Mouse (Mus musculus): ENCODE data around the gene Fcrla. TPM values are rescaled to one million over a fixed set of nuclear protein-coding genes. Genes with fewer than 3 reads are reported as not detected.
A peak's percentile ranks its signal among the peaks of the same experiment; 100 is the strongest.

The Fcrla gene
- polyA plus RNA-seq, 1 experiment = 8.7 TPM

GRCm38 (mm10) chr1:170876906-170877305 lies 50.5 kb downstream of the Fcrla start:
- no peak for DNase-seq
- 79% methylated on average over 5 of the region's 5 CpGs for WGBS
- Histone ChIP-seq H3K4me3 (replicated peaks; ENCODE audit: extremely low read depth, low read depth, low read length) (no peak overlapping the region), H3K4me1 (ENCODE audit: control insufficient read depth, insufficient read depth, low read length) (no peaks in the 10 kb centered on the region)
- TF ChIP-seq POLR2A (IDR thresholded peaks at IDR 0.05; ENCODE audit: borderline replicate concordance, extremely low read depth, low read depth, low read length) = no peak
- no peak for TF ChIP-seq CTCF (IDR thresholded peaks at IDR 0.05; ENCODE audit: insufficient read depth, low read length)

GRCm38 (mm10) chr1:170875676-170876075 lies 51.7 kb downstream of the Fcrla start:
- DNase-seq = no peak
- no peak overlapping the region for H3K4me3 ChIP-seq (replicated peaks; ENCODE audit: extremely low read depth, low read depth, low read length)
- H3K4me1 ChIP-seq (ENCODE audit: control insufficient read depth, insufficient read depth, low read length) = no peaks in the 10 kb centered on the region
- no peak for TF ChIP-seq POLR2A (IDR thresholded peaks at IDR 0.05; ENCODE audit: borderline replicate concordance, extremely low read depth, low read depth, low read length)
- no peak for TF ChIP-seq CTCF (IDR thresholded peaks at IDR 0.05; ENCODE audit: insufficient read depth, low read length)
- 84% methylated on average over 3 of the region's 3 CpGs for WGBS

- 96% methylated on average over 2 of the region's 2 CpGs for WGBS
- H3K4me1 ChIP-seq (ENCODE audit: control insufficient read depth, insufficient read depth, low read length) = no peaks in the 10 kb centered on the region
- TF ChIP-seq POLR2A (IDR thresholded peaks at IDR 0.05; ENCODE audit: borderline replicate concordance, extremely low read depth, low read depth, low read length) (no peak), CTCF (IDR thresholded peaks at IDR 0.05; ENCODE audit: insufficient read depth, low read length) (no peak)
- no peak for DNase-seq
- no peak overlapping the region for H3K4me3 ChIP-seq (replicated peaks; ENCODE audit: extremely low read depth, low read depth, low read length)
These were observed 55.4 kb downstream of the Fcrla start for GRCm38 (mm10) chr1:170871961-170872360.

GRCm38 (mm10) chr1:170871402-170871801 lies 56.0 kb downstream of the Fcrla start:
- no peaks in the 10 kb centered on the region for H3K4me1 ChIP-seq (ENCODE audit: control insufficient read depth, insufficient read depth, low read length)
- no peak for DNase-seq
- 84% methylated on average over 6 of the region's 6 CpGs for WGBS
- no peak overlapping the region for H3K4me3 ChIP-seq (replicated peaks; ENCODE audit: extremely low read depth, low read depth, low read length)
- TF ChIP-seq CTCF (IDR thresholded peaks at IDR 0.05; ENCODE audit: insufficient read depth, low read length) = no peak
- no peak for TF ChIP-seq POLR2A (IDR thresholded peaks at IDR 0.05; ENCODE audit: borderline replicate concordance, extremely low read depth, low read depth, low read length)

GRCm38 (mm10) chr1:170868905-170869283 lies 58.5 kb downstream of the Fcrla start:
- TF ChIP-seq CTCF (IDR thresholded peaks at IDR 0.05; ENCODE audit: insufficient read depth, low read length) (no peak), POLR2A (IDR thresholded peaks at IDR 0.05; ENCODE audit: borderline replicate concordance, extremely low read depth, low read depth, low read length) (no peak)
- 13% methylated on average over 14 of the region's 14 CpGs for WGBS
- DNase-seq = no peak
- peak overlapping the region; percentile 64 for H3K4me3 ChIP-seq (replicated peaks; ENCODE audit: extremely low read depth, low read depth, low read length)
- peaks cover 3% of the 10 kb centered on the region for H3K4me1 ChIP-seq (ENCODE audit: control insufficient read depth, insufficient read depth, low read length)

- peak; percentile 24; the same call in 1 of the 2 replicates for TF ChIP-seq POLR2A (IDR thresholded peaks at IDR 0.05; ENCODE audit: borderline replicate concordance, extremely low read depth, low read depth, low read length)
- no peak for TF ChIP-seq CTCF (IDR thresholded peaks at IDR 0.05; ENCODE audit: insufficient read depth, low read length)
- under 1% methylated on average over 33 of the region's 33 CpGs for WGBS
- Histone ChIP-seq H3K4me3 (replicated peaks; ENCODE audit: extremely low read depth, low read depth, low read length) (peak overlapping the region; percentile 97), H3K4me1 (ENCODE audit: control insufficient read depth, insufficient read depth, low read length) (peaks cover 3% of the 10 kb centered on the region)
- DNase-seq = peak; percentile 68
These were observed 59.1 kb downstream of the Fcrla start for GRCm38 (mm10) chr1:170868107-170868904.

- H3K4me3 ChIP-seq (replicated peaks; ENCODE audit: extremely low read depth, low read depth, low read length) = peak within 1 kb of the TSS; percentile 97
- H3K4me1 ChIP-seq (ENCODE audit: control insufficient read depth, insufficient read depth, low read length) = peaks cover 5% of the 10 kb centered on the region
- WGBS = under 1% methylated on average over 25 of the region's 25 CpGs
- peak; percentile 97 for DNase-seq
- TF ChIP-seq POLR2A (IDR thresholded peaks at IDR 0.05; ENCODE audit: borderline replicate concordance, extremely low read depth, low read depth, low read length) (peak; percentile 82; the same call in 1 of the 2 replicates), CTCF (IDR thresholded peaks at IDR 0.05; ENCODE audit: insufficient read depth, low read length) (no peak)
These were observed 59.7 kb downstream of the Fcrla start, which contains the start of gene Atf6 for GRCm38 (mm10) chr1:170867691-170868105. Gene Atf6 (minus strand): TSS chr1:170867771.

Other genes with a start within 250 kb of the Fcrla start
- 13.2 and 18.8 TPM in 2 replicates for gene Atf6, start 59.8 kb downstream of the Fcrla start, polyA plus RNA-seq (2012; rRNA removed)
- gene Gm26620, start 42.5 kb downstream of the Fcrla start, polyA plus RNA-seq (2012; rRNA removed) = 0.45 and 1.2 TPM in 2 replicates
- gene Dusp12, start 42.0 kb downstream of the Fcrla start, polyA plus RNA-seq (2012; rRNA removed) = 17.3 and 18.8 TPM in 2 replicates
- 0.71 and 1.2 TPM in 2 replicates for gene Fcrlb, start 14.6 kb downstream of the Fcrla start, polyA plus RNA-seq (2012; rRNA removed)
- 16.3 and 16.4 TPM in 2 replicates for gene Fcgr2b, start 49.0 kb upstream of the Fcrla start, polyA plus RNA-seq (2012; rRNA removed)
- 6.8 and 7.9 TPM in 2 replicates for gene Fcgr4, start 91.3 kb upstream of the Fcrla start, polyA plus RNA-seq (2012; rRNA removed)
- 19.5 and 23.3 TPM in 2 replicates for gene Fcgr3, start 137.4 kb upstream of the Fcrla start, polyA plus RNA-seq (2012; rRNA removed)
- 28.2 and 45.5 TPM in 2 replicates for gene Cfap126, start 186.3 kb upstream of the Fcrla start, polyA plus RNA-seq (2012; rRNA removed)
- gene Sdhc, start 223.0 kb upstream of the Fcrla start, polyA plus RNA-seq (2012; rRNA removed) = 136 and 191 TPM in 2 replicates
- 15.9 and 24.9 TPM in 2 replicates for gene Mpz, start 223.1 kb upstream of the Fcrla start, polyA plus RNA-seq (2012; rRNA removed)